Mouse (Mus musculus) neutrophil, adult 5-6 weeks (primary cell): ENCODE data around the gene Macf1. TPM values are rescaled to one million over a fixed set of nuclear protein-coding genes. Genes with fewer than 3 reads are reported as not detected.

Experiments
- ATAC-seq: fragments of 151-379, 151-347 bp; 2 replicates; pipeline ENCODE4 v1.8.0; 2017; ENCODE audit warnings: mild to moderate bottlenecking, moderate TSS enrichment; ENCODE audit not compliant: insufficient number of reproducible peaks, poor library complexity, low FRiP score, severe bottlenecking; ENCODE audit errors: extremely low read depth
- total RNA-seq: library from RNA; stranded (forward); fragments of 200-1000 nt; gene quantifications from 2 replicates; pipeline ENCODE4 v1.2.3, GENCODE M21; 2017

Gene Macf1
- 803 and 821 TPM in 2 replicates for total RNA-seq

DNA sequence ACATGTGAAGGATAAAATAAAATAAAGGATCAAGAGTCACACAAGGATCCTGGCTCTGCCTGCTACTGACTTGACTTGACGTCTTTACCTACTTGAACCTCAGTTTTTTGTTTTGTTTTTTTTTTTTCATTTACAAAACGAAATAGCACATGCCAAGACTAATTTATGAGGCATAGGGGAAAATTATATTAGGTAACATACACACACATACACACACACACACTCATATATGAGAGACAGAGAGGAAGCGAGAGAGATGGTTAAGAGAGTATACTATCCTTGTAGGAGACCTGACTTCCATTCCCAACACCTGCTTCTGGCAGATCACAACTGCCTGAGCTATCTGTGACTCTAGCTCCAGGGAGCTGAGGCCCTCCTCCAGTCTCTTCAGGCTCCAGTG lies at the start of gene Macf1:
TSS of gene Macf1 (minus strand) at position 101 of the 400 bp plus-strand sequence.
- ATAC-seq = no peak

DNA sequence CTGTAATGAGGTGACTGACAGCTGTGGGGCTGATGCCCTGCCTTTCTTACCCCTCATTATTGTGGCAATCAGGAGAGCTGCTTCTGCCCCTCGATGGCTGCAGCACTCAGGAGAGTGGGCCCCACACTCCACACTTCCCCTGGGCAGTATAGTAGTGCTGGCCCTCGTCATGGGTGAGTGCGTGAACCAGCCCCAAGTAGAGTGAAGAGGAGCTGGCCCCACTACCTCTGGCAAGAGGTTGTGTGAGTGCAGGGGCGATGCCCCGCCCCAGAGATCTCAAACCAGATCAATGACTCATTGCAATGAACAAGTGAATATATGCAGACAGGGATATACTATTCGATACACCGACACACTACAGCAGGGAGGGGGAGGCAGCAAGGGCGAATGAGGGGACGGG lies 49.4 kb upstream of the Macf1 start:
- ATAC-seq = no peak

DNA sequence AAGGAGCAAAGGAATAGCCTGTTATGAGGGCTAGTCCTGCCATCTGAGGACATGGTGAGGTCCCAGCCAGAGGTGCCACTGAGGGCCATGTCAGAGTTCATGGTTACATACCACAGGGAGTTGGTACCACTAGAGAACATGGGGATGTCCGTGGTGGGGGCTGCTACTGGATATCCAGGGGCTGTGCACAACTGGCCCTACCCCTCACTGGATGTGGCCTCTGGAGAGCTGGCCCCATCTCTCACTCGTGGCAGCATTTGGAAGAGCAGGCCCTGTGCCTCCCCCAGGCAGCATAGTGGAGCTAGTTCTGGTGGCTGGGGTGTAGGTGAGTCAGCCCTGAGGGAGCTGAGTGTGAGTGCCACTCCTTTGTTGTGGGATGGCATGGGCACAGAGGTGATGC lies 48.8 kb upstream of the Macf1 start:
- no peak for ATAC-seq

DNA sequence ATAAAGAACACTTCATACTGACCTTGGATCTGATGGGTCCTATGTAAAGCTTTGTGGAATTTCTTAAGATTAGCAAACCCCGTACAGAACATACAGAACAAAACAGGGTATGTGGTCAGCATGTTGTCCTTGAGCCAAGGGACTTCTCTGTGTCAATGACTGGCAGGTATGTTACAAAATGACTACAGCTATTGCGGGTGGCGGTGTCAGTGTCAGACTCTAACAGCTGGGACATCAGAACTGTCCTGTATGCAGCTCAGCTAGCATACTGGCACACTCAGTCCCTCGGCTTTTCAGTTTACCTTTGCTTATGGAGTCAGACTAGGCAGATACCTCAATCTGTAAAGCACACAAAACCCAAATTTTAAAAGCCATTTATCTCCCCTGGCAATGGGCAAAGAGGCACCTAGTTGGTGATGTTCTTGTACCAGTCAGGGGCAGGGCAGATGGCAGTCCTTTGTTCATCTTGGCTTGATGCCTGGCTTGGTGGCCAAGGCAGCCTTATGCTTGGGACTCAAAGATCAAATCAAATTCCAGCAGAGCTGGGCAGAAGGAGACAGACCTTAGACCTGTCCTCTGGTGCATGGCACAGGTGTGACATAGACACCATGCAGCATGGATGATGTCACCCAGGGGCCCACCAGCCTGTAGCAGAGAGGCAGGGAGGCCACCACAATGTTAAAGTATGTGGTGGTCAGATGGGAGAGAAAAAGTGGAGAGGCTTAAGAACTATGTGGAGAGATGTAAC lies 48.2 kb upstream of the Macf1 start:
- ATAC-seq = no peak

DNA sequence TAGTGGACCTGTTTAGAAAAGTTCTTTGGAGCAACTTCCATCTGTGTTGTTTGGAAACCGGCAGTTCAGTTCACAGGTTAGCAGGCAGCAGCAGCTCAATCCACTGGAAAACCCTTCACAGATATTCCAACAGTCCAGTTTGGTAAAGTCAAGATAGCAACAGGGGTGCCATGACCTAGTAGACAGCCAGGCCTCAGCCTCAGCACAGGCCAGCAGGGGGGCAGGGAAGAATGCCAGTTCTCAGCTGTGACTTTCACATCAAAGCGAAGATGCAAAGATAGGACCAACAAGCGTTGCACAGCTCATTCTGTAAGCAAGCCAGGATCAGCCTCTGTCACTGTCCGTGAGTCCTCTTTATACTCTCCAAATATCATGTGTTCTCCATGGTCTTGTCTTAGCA lies 37.6 kb upstream of the Macf1 start:
- no peak for ATAC-seq

DNA sequence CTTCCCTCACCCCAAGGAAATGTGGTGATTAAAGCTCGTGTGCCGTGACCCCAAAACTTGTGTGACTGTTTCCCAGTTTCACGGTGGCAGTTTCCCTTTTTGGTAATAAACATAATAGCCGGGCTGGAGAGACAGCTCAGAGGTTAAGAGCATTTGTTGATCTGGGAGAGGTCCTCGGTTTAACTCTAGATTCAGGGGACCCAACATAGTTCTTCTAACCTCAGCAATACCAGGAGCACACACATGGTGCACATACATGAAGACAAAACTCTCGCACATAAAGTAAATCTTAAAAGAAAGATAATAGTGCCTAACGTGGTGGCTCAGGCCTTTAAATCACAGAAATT lies 34.2 kb upstream of the Macf1 start:
- no peak for ATAC-seq

DNA sequence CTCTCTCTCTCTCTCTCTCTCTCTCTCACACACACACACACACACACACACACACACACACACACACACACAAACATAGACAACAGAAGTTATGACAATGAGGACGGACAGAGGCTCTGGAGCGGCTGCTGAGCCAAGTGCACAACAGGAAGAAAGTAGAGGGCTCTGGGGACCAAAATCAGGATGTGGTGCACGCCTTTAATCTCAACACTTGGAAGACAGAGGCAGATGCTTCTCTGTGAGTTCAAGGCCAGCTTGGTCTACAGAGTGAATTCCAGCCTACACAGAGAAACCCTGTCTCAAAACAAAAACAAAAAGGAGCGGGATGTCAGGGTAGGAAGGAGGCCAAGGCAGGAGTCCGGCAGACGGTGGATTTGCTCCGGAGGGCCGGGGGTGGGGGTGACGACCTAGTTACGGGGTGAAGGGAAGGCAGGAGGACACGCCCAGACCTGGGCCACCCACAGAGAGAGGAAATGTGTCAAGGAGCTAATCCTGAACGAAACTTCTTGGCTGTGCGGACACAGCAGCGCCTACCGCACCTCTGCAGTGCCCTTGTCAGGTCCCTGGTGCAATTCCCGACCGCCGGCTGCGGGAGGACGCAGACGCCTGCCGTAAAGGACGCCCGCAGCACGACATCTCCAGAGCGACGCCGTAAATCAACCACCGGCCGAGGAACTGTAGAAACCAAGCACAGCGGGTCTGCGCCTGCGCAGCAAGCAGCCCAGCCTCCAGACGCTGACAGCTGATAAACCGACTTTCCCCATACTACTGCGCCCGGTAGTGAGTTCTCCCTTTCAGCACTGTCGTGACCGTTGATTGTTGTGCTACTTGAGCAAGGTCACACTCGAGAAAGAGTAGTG lies 33.6 kb upstream of the Macf1 start, which contains the start of gene Ndufs5:
TSS of gene Ndufs5 (minus strand) at position 629 of the 860 bp plus-strand sequence.
- ATAC-seq = peak; percentile 98

DNA sequence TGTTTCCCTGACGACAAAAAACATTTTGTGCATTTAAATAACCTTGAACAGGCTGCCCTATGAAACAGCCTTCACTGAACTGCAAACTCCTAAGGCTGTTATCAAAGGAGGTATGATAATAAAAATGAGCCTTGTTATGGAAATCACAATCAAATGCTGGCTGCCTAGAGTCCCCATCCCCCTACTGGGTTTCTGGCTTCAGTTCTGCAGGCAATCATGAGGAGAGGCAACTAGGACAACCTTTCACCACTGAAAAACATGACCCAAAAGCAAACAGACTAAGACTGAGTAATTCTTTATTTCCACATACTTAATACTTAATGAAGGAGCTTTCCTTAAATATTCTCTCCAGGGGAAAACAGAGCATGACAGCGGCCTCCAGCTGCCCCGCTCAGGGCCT lies 28.3 kb upstream of the Macf1 start:
- ATAC-seq = no peak

DNA sequence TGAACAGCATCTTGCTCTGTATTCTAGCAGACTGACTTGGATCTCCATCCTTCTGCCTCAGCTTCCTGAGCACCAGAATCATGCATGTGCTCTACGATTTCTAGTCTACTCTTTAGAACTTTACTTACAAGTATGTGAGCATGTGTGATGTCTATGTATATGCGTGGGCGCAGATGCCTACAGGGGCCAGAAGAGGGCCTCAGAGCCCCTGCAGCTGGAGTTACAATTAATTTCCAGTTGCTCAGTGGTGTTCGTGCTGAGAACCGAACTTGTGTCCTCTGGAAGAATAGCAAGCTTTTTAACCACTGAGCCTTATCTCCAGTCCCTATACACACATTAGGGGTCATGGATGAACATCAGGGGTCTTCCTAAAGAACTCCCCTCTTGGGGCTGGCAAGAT lies 23.2 kb upstream of the Macf1 start:
- no peak for ATAC-seq

DNA sequence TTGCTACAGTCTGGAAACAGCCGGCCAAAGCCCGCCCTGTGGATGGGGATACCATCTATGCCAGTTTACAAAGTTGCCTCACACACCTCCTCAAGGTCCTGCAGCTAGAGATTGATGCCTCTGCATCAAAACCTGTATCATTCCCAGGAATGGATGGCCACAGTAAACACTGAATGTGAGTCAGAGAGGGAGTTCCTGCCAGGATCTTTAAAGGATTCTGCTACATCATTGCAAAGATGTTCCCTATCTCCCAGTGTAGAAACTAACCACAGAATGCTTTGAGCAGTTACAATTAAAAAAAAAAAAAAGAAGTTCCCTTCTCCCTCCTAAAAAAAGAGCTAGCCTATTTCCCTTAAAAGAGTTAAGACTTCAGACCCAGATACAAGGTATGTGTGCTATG lies 21.2 kb upstream of the Macf1 start:
- ATAC-seq = no peak

DNA sequence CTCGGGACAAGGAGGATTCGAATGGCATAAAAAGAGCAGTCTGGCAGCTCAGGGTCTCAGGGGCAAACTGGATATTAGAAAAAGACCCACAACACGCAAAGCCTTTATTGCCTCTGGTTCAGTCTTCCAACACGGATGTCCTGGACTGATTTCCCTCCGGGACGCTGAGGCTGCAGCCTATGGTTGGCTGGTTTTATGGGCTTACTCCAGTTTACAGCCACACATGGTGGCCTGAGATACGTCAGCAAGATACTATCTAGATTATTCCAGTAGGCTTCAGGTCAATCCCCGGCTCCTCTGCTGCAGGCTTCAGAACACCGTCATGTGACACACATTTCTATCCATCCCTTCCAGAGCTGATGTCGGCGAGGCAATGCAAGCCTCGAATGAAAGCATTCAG lies 9.2 kb upstream of the Macf1 start:
- no peak for ATAC-seq

DNA sequence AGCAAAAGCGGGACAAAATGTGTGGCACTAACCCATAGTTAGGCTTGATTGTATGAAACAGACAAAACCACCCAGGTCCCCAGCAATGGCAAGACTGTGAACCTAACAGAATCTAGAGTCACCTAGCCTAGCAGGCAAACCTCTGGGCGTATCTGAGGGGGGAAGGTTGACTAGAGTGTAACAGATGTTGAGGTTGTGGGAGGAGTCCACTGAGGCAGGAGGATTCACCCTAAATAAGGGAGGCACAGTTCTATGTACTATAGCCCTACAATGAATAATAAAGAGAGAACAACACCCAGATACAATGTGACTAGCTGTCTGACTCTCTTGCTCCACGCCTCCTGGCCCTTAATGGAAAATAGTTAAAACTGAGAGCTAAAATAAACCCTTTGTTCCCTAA lies 7.9 kb upstream of the Macf1 start:
- ATAC-seq = no peak

DNA sequence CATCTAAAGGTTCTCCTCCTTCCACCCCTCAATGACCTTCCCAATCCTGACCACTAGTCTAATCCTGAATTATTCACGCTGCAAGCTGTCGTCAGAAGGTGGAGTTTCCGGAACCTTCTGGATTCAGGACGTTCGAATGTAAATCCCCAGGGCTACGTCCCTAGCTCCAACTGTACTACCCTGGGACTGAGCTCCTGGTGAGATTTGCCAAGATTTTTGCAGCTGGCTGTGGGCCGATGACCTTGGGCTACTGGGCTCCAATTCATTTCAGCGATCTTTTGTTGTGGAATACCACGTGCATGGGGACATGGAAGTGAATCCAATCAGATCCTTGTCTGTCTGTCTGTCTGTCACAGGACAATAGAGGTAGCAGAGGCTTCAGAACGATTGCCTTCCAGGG lies 6.2 kb upstream of the Macf1 start:
- ATAC-seq = no peak

DNA sequence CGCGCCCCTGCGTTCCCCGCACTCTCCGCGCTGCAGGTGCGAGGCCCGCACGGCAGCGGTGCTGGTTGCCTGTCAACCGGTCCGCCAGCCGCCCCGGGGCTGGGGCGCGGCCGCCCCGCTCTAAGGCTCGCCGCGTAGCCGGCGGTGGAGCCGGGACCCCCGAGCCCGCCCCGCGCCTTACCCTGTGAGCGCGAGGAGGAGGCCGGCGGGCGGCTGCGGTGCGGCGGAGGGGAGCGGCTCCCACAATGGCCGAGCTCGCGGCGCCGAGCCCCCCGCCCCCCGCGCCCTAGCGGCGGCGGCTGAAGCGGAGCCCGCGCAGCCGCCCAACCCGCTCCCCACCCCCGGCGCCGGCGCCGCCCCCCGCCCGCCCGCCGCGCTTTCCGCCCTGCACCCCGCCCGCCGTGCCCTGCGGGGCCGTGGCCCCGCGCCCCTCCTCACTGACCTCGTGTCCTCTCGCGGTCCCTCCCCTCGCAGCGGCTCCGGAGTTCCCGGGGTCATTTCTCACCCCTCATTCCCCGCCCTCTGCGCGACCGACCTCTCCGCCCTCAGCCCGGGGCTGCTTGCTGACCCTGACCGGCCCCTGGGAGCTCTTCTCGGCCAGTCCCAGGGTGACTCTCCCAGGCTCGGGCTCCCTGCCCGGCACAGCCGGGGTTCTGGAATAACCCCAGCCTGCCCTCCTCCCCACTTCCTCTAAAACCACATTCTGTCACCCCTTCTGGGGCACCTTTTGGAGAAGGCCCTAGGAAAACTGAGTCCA lies 3.0 kb upstream of the Macf1 start:
- ATAC-seq = no peak

DNA sequence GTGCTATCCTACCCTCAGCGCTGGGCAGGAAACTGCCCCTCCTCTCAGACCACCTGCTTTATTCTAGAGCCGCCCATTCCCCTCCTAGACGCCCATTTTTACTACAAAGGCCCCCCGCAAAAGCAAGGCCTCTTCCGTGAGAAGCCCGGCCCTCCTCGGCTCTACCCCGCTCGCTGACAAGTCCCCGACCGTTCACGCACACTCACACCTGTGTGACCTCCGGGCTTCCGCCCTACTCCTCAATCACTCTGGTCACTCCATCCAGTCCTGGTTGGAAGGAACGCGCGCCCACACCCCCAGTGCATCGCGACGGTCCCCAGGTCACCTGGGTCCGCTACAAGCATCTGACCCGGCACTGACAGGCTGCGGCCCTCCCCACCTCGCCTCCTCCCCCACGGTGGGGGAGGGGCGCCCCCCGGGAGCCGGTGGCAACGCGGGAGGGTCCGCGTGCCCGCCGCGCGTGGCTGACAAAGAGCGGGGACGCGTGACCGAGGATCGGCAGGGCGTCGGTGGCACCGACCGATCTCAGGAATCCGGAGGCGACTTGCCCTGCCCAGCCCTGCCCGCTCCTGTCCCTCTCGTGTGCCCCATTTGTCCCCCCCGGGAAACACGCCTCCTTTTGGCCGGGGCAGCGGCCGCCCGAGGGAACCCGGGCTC lies 2.3 kb upstream of the Macf1 start:
- ATAC-seq = no peak

DNA sequence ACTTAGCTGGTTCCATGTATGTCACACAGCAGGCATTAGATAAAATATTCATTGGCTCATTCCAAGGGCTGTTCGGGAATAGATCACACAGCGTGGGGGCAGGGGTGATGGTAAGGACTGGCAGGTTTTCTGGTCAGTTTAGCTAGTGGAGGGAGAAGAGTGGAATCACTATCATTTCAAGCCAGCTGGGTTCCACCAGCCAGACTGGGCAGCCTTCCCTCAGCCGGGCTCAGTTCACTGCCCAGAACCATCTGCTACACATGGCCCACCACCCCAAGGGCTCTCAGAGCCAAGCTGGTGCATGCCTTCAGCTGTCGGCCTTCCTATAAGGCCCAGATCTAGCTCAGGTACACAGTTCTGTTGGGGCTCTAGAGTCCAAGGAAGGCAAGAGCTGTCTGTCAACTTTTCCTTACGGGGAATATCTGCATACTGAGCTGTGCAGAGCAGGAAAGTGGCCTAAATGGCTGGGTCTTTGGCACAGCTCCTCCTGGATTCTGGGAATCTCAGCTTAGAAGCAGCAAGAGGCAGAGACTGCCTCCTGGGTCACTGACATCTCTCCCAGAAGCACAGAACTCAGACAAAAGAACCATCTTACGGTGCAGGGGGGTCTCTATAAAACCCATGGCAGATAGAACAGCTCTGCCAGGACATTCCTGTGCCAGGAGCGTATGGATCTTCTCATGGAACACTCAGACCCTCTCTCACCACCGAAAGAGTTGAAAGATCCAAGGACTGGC lies 1.5 kb upstream of the Macf1 start:
- ATAC-seq = no peak

DNA sequence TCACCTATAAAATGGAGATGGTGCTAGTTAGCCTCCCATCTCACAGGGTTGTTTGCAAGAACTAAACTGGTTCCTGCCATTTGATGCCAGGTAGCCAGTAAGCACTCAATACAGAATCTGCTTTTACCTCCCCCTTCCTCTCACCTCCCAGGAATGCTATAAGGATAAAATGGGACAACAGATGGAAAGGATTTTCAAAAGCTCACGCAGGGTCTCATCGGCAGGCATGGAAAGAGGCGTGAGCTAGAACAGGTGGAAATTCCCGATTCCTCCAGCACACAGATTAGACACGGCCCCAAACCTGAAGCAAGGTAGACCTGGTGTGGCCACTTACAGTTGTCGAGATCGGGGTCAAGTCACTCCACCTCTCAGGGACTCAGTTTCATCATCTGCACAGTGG lies 886 bp upstream of the Macf1 start:
- ATAC-seq = no peak

DNA sequence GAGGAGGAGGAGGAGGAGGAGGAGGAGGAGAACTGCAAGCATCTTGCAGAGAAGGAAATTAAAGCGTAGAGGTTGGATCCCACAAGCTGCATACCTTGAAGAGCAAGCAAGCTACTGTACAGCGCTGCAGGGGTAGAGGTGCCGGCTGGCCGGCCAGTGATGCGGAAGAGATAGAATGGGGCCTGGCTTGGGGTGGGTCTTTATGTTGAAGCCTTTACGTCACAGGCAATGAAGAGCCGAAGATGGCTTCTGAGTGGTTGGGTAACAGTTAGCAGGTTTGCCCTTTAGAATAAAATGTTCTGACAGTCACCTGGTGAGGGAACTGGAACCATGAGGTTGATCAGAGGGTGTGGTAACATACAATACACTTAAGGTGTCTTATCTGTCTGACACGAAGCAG lies 1.9 kb downstream of the Macf1 start:
- no peak for ATAC-seq

DNA sequence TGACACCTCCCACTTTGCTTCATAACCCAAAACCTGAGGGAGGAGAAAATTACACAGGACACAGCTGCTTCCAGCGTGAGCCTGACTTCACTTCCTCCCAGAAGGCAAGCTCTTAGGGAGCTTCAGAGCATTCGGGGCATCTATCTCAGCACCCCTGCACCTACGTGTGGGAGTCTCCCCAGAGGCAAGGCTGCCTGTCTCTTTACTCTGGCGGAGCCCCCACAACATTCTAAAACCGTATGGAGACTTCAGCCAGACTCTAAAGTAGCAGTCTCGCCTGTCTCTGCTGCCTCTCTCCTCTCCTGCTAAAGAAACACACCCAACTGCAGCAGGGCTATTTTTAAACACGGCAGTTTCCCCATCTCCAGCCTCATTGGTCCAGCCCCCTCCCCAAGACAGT lies 3.2 kb downstream of the Macf1 start:
- ATAC-seq = no peak
